Mouse (Mus musculus) hindbrain, embryonic 16.5 days (tissue): ENCODE measurements around the gene Lbr. TPM values are rescaled to one million over a fixed set of nuclear protein-coding genes. Genes with fewer than 3 reads are reported as not detected.

Source experiments
- ATAC-seq: fragments of 200-750 bp; cut with Nextera tagmentation; 2 replicates; pipeline ENCODE4 v1.8.0; 2017; ENCODE audit warnings: moderate TSS enrichment, moderate library complexity
- H3K27ac ChIP-seq: fragments of 300-500 bp; sonication (generic); 2 replicates; pipeline ENCODE4 v1.5.1; 2014; ENCODE audit warnings: low read depth, mild to moderate bottlenecking, control low read depth, low read length, moderate library complexity
- H3K27me3 ChIP-seq: fragments of 300-500 bp; sonication (generic); replicated peaks from 2 replicates; pipeline ENCODE4 v1.6.1; 2014; ENCODE audit warnings: low read length; ENCODE audit not compliant: control insufficient read depth, insufficient read depth
- H3K36me3 ChIP-seq: fragments of 300-500 bp; sonication (generic); 2 replicates; pipeline ENCODE4 v1.6.1; 2014; ENCODE audit warnings: mild to moderate bottlenecking, low read length, moderate library complexity, mixed read lengths; ENCODE audit not compliant: control insufficient read depth, insufficient read depth
- H3K4me1 ChIP-seq: fragments of 300-500 bp; sonication (generic); 2 replicates; pipeline ENCODE4 v1.6.1; 2014; ENCODE audit warnings: low read depth, low read length; ENCODE audit not compliant: control insufficient read depth, insufficient read depth
- H3K4me2 ChIP-seq: fragments of 300-500 bp; sonication (generic); 2 replicates; pipeline ENCODE4 v1.6.1; 2014; ENCODE audit warnings: mild to moderate bottlenecking, low read length, control low read depth, moderate library complexity
- H3K4me3 ChIP-seq: fragments of 300-500 bp; sonication (generic); 2 replicates; pipeline ENCODE4 v1.5.1; 2014; ENCODE audit warnings: mild to moderate bottlenecking, low read length, control low read depth, moderate library complexity
- H3K9ac ChIP-seq: fragments of 300-500 bp; sonication (generic); 2 replicates; pipeline ENCODE4 v1.6.1; 2014; ENCODE audit warnings: low read depth, mild to moderate bottlenecking, control low read depth, low read length, moderate library complexity
- H3K9me3 ChIP-seq: fragments of 300-500 bp; sonication (generic); 2 replicates; pipeline ENCODE4 v1.6.1; 2014; ENCODE audit warnings: mild to moderate bottlenecking, low read length, moderate library complexity; ENCODE audit not compliant: control insufficient read depth
- WGBS: fragments of 180-500 bp; shearing (Covaris S2); extraction: QIAGEN DNeasy Blood & Tissue Kit; methylation state at CpG from one replicate; pipeline ENCODE4 v1.1.7; 2014; 5-methylcytosine and 5-hydroxymethylcytosine counted together
- polyA plus RNA-seq: library from polyadenylated mRNA; unstranded; fragments of >200 nt; fragmentation: Nextera tagmentation; extraction: Ambion mirVana; gene quantifications from 2 replicates; pipeline ENCODE4 v1.2.1, GENCODE M21; 2015

Gene Lbr
- polyA plus RNA-seq, 1 experiment from 2014 or later, result 27.7 TPM

DNA sequence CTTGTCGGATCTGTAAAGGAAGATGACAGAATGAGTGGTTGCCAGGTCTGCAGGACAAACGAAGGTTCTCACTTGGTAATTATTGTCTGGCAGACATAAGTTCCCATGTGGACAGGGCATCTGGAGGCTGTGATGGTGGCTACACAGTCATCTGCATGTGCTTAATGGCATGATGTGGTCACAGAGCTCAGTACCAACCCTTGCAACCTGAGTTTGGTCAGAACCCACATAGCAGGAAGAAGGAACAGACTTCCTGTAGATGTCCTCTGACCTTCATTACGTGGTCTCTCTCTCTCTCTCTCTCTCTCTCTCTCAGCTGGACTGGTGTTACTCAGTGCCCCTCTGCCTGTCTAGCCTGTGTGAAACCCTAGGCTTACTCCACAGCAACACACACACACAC is 29.8 kb upstream of the Lbr start:
- Histone ChIP-seq H3K4me2 (no peak overlapping the region), H3K27me3 (no peaks in the 10 kb centered on the region), H3K36me3 (no peaks in the 10 kb centered on the region), H3K9me3 (no peaks in the 10 kb centered on the region), H3K27ac (no peak overlapping the region), H3K4me3 (no peak overlapping the region), H3K9ac (no peak overlapping the region), H3K4me1 (no peaks in the 10 kb centered on the region)
- WGBS, result 81% methylated on average over 3 of the region's 3 CpGs
- ATAC-seq, result no peak

GRCm38 (mm10) chr1:181866429-181867280 is 23.8 kb upstream of the Lbr start:
- no peak for ATAC-seq
- 88% methylated on average over 6 of the region's 6 CpGs for WGBS
- Histone ChIP-seq H3K36me3 (no peaks in the 10 kb centered on the region), H3K27me3 (peaks cover 2% of the 10 kb centered on the region; the same call in 1 of the 2 replicates), H3K4me3 (no peak overlapping the region), H3K27ac (no peak overlapping the region), H3K9ac (no peak overlapping the region), H3K4me2 (no peak overlapping the region), H3K9me3 (no peaks in the 10 kb centered on the region), H3K4me1 (no peaks in the 10 kb centered on the region)

DNA sequence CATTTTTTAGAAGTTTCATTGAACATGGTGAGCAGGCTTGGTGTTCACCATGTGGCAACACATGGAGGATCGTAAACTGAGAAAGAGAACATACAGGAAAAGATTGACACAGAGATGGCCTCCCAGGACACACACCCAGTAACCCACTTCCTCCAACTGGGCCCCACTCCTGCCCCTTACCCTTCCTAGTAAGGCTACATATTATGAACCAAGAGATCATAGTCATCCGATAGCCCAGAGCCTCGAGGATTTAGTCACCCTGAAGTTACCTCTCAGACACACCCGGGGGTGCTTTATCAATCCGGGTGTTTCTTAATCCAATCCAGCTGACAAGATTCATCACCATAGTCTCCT is 23.0 kb upstream of the Lbr start:
- Histone ChIP-seq H3K4me1 (no peaks in the 10 kb centered on the region), H3K36me3 (no peaks in the 10 kb centered on the region), H3K4me2 (no peak overlapping the region), H3K27ac (no peak overlapping the region), H3K4me3 (no peak overlapping the region), H3K9ac (no peak overlapping the region), H3K9me3 (no peaks in the 10 kb centered on the region), H3K27me3 (peaks cover 2% of the 10 kb centered on the region; the same call in 1 of the 2 replicates)
- WGBS, result 83% methylated on average over 5 of the region's 5 CpGs
- ATAC-seq, result no peak

GRCm38 (mm10) chr1:181864971-181865862 is 22.4 kb upstream of the Lbr start:
- Histone ChIP-seq H3K4me3 (no peak overlapping the region), H3K27me3 (peaks cover 2% of the 10 kb centered on the region; the same call in 1 of the 2 replicates), H3K36me3 (no peaks in the 10 kb centered on the region), H3K27ac (no peak overlapping the region), H3K4me2 (no peak overlapping the region), H3K4me1 (no peaks in the 10 kb centered on the region), H3K9me3 (no peaks in the 10 kb centered on the region), H3K9ac (no peak overlapping the region)
- WGBS, result 78% methylated on average over 11 of the region's 11 CpGs
- ATAC-seq, result no peak

- H3K27ac ChIP-seq, result no peak overlapping the region
- peaks cover 2% of the 10 kb centered on the region; the same call in 1 of the 2 replicates for H3K27me3 ChIP-seq
- no peaks in the 10 kb centered on the region for H3K36me3 ChIP-seq
- 31% methylated on average over 8 of the region's 8 CpGs for whole genome bisulfite sequencing
- H3K9ac ChIP-seq, result no peak overlapping the region
- H3K9me3 ChIP-seq, result no peaks in the 10 kb centered on the region
- H3K4me2 ChIP-seq, result no peak overlapping the region
- no peaks in the 10 kb centered on the region for H3K4me1 ChIP-seq
- no peak overlapping the region for H3K4me3 ChIP-seq
- no peak for ATAC-seq
These were observed 20.6 kb upstream of the Lbr start for GRCm38 (mm10) chr1:181863431-181863830.

DNA sequence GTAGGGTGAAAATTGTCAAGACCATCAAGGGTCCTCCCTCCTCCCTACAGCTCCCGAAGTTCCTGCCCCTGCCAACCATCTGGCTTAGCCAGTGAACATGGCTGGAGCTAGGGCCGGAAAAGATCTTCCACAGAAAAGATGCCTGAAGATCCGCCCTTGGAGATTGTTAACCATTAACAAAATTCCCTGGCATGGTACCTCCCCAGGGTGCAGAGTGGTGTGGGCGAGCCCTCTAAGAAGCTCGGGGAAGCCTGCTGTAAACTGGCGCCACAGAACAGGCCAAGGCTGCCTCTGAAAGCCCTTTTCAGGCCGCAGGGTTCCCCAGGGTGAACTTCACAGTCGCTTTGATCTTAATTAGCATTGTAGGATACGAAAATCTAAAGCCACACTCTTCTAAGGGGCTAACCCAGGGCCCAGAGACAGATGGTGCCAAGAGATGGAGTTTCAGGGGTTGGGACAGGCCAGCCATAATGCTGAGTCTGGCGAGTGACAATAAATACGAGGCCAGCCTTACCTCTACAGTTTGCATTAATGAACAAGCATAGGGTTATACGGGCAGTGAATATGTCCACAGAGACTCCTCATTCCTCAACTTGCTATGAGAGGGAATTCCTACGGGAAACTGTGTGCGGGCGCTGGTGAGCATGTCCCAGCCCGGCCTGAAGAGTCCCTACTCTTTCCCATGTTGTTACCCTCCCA is 20.0 kb upstream of the Lbr start:
- no peaks in the 10 kb centered on the region for H3K36me3 ChIP-seq
- 42% methylated on average over 16 of the region's 16 CpGs for WGBS
- no peaks in the 10 kb centered on the region for H3K4me1 ChIP-seq
- no peaks in the 10 kb centered on the region for H3K9me3 ChIP-seq
- no peak overlapping the region for H3K27ac ChIP-seq
- H3K4me2 ChIP-seq, result no peak overlapping the region
- no peak for ATAC-seq
- H3K4me3 ChIP-seq, result no peak overlapping the region
- H3K27me3 ChIP-seq, result peaks cover 2% of the 10 kb centered on the region; the same call in 1 of the 2 replicates
- H3K9ac ChIP-seq, result no peak overlapping the region

DNA sequence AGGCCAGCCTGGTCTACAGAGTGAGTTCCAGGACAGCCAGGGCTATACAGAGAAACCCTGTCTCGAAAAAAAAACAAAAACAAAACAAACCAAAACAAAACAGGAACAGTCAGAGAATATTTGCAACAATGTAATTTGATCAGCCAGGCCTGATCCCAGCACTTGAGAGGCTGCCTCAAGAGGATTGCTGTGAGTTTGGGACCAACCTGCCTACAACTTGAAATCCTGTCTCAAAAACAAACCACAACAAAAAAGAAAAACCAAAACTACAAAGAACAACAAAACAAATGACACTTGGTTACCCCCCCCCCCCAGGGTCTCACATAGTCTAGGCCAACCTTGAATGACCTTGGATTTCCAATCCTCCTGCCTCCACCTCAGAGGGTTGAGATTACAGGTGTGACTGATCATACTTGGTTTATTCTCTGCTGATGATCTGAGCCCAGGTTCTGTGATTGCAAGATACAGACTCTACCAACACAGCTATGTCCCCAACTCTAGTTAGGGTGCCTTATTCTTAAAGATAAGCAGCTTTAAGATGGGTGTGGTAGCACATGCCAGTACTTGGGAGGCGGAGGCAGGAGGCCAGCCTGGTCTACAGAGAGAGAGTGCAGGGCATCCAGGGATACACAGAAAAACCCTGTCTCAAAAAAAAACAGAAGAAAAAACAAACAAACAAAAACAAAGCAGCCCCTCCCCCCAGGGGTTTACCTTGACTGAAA is 18.5 kb upstream of the Lbr start:
- no peak overlapping the region for H3K27ac ChIP-seq
- no peak for ATAC-seq
- H3K9me3 ChIP-seq, result no peaks in the 10 kb centered on the region
- H3K9ac ChIP-seq, result no peak overlapping the region
- WGBS, result 67% methylated on average over 2 of the region's 2 CpGs
- no peak overlapping the region for H3K4me2 ChIP-seq
- H3K4me1 ChIP-seq, result no peaks in the 10 kb centered on the region
- H3K27me3 ChIP-seq, result peaks cover 2% of the 10 kb centered on the region; the same call in 1 of the 2 replicates
- H3K36me3 ChIP-seq, result no peaks in the 10 kb centered on the region
- H3K4me3 ChIP-seq, result no peak overlapping the region

GRCm38 (mm10) chr1:181860659-181861058 is 17.8 kb upstream of the Lbr start:
- peaks cover 2% of the 10 kb centered on the region; the same call in 1 of the 2 replicates for H3K27me3 ChIP-seq
- no peak overlapping the region for H3K9ac ChIP-seq
- no peaks in the 10 kb centered on the region for H3K9me3 ChIP-seq
- no peak overlapping the region for H3K4me2 ChIP-seq
- no peak overlapping the region for H3K4me3 ChIP-seq
- no peaks in the 10 kb centered on the region for H3K36me3 ChIP-seq
- no peaks in the 10 kb centered on the region for H3K4me1 ChIP-seq
- WGBS, result 51% methylated on average over 5 of the region's 5 CpGs
- ATAC-seq, result no peak
- no peak overlapping the region for H3K27ac ChIP-seq
